20 mouse cellular contexts compared by ENCODE assay signal in genomic region chr17:7722991-7723390, GRCm38 (mm10).
"Had no signal": no experiment of that assay in that cellular context is flagged by ENCODE, and none has a peak within 500 bp of the region (broad histone marks: within the 10 kb centered on the region; RNA-seq: fewer than 3 reads in every experiment).

No protein-coding gene starts in this region.

- DNase-seq: kidney, adult 9 months; kidney, postnatal 14 days; kidney, postnatal 4 days; liver; lung, adult 18-20 months; lung, postnatal 14 days; lung, postnatal 4 days; retina, postnatal 1 day; right cerebral cortex, postnatal 25 days; spleen, adult 18-20 months; thymus, postnatal 36 days had no signal

- ATAC-seq: liver, embryonic 12.5 days; midbrain, embryonic 15.5 days had no signal

- H3K4me3 ChIP-seq: limb, embryonic 10.5 days; limb, embryonic 13.5 days; liver, embryonic 12.5 days; liver, embryonic 15.5 days; midbrain, embryonic 15.5 days; myocyte; neural tube, embryonic 13.5 days; stomach, embryonic 15.5 days had no signal

- H3K9me3 ChIP-seq: limb, embryonic 10.5 days; limb, embryonic 13.5 days; liver, embryonic 12.5 days; liver, embryonic 15.5 days; midbrain, embryonic 15.5 days; neural tube, embryonic 13.5 days; stomach, embryonic 15.5 days had no signal

- H3K27ac ChIP-seq: limb, embryonic 10.5 days; limb, embryonic 13.5 days; liver, embryonic 12.5 days; liver, embryonic 15.5 days; midbrain, embryonic 15.5 days; neural tube, embryonic 13.5 days; stomach, embryonic 15.5 days had no signal

- H3K4me1 ChIP-seq: limb, embryonic 13.5 days; liver, embryonic 12.5 days; liver, embryonic 15.5 days; midbrain, embryonic 15.5 days; neural tube, embryonic 13.5 days; stomach, embryonic 15.5 days had no signal

- H3K27me3 ChIP-seq: limb, embryonic 13.5 days; liver, embryonic 12.5 days; liver, embryonic 15.5 days; midbrain, embryonic 15.5 days; neural tube, embryonic 13.5 days; stomach, embryonic 15.5 days had no signal

- H3K36me3 ChIP-seq: limb, embryonic 10.5 days; limb, embryonic 13.5 days; liver, embryonic 12.5 days; liver, embryonic 15.5 days; midbrain, embryonic 15.5 days; neural tube, embryonic 13.5 days; stomach, embryonic 15.5 days had no signal

- H3K9ac ChIP-seq: limb, embryonic 13.5 days; liver, embryonic 12.5 days; liver, embryonic 15.5 days; midbrain, embryonic 15.5 days; neural tube, embryonic 13.5 days; stomach, embryonic 15.5 days had no signal

- H3K4me2 ChIP-seq: limb, embryonic 13.5 days; liver, embryonic 12.5 days; liver, embryonic 15.5 days; midbrain, embryonic 11.5 days; midbrain, embryonic 15.5 days; neural tube, embryonic 13.5 days; stomach, embryonic 15.5 days had no signal
